24 mouse cellular contexts compared by ENCODE assay signal in the genomic region with DNA sequence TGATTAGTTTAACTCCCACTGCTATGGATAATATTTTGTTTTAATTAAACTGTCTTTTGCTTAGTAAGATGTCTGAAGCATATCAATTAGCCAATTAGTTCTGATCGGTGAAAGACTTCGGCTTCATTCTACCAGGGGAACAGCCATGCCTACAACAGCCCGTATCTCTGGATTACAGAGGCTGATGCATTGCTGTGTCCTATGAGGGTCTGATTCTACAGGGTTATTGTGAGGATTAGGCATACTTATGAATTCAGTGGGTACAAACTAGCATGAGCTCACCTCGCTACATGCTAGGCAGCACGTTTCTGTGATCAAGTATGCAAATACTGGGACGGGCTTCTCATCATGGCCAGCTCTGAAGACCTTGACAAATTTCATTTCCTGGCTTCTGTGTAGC.
A peak's percentile ranks its signal among the peaks of the same experiment; 100 is the strongest.
DNase-seq lines count a peak whose midpoint lies in the region; ATAC-seq and TF ChIP-seq lines count a peak whose summit lies in the region.
"Had no signal": no experiment of that assay in that cellular context is flagged by ENCODE, and none has a peak within 500 bp of the region (broad histone marks: within the 10 kb centered on the region; RNA-seq: fewer than 3 reads in every experiment).

No protein-coding gene starts in this region.

- H3K9ac ChIP-seq in hindbrain, postnatal 0 days (replicated peaks; ENCODE audit: low read length), result no peak overlapping the region
- H3K9ac ChIP-seq in hindbrain, embryonic 11.5 days (ENCODE audit: low read depth, low read length), result no peak overlapping the region
- no peak overlapping the region for H3K9ac ChIP-seq in midbrain, embryonic 15.5 days
- no peak overlapping the region for H3K9ac ChIP-seq in midbrain, embryonic 16.5 days (ENCODE audit: low read depth, low read length)
- H3K9ac ChIP-seq: forebrain, embryonic 13.5 days; heart, embryonic 13.5 days; hindbrain, embryonic 15.5 days had no signal

- H3K4me2 ChIP-seq in hindbrain, postnatal 0 days (ENCODE audit: low read depth, low read length), result no peak overlapping the region
- H3K4me2 ChIP-seq in hindbrain, embryonic 11.5 days (replicated peaks; ENCODE audit: low read depth, low read length), result no peak overlapping the region
- no peak overlapping the region for H3K4me2 ChIP-seq in midbrain, embryonic 15.5 days
- no peak overlapping the region for H3K4me2 ChIP-seq in midbrain, embryonic 16.5 days (ENCODE audit: low read length)
- H3K4me2 ChIP-seq: forebrain, embryonic 13.5 days; heart, embryonic 13.5 days; hindbrain, embryonic 15.5 days had no signal

- 74% methylated on average over 6 of the region's 6 CpGs for WGBS in hindbrain, postnatal 0 days
- 88% methylated on average over 6 of the region's 6 CpGs for WGBS in hindbrain, embryonic 11.5 days
- WGBS in midbrain, embryonic 15.5 days, result 81% methylated on average over 6 of the region's 6 CpGs
- whole genome bisulfite sequencing in midbrain, embryonic 16.5 days, result 74% methylated on average over 6 of the region's 6 CpGs

- 0 out of 2 replicates have a peak, but pooled peaks have one; percentile 38 for ATAC-seq in hindbrain, postnatal 0 days
- no peak for ATAC-seq in hindbrain, embryonic 11.5 days (ENCODE audit: low FRiP score)
- ATAC-seq in midbrain, embryonic 15.5 days (replicated peaks), result peak; percentile 78
- ATAC-seq in midbrain, embryonic 16.5 days, result peak; percentile 64; the same call in 1 of the 2 replicates
- no peak for ATAC-seq in megakaryocyte-erythroid progenitor cell, adult 5-6 weeks (replicated peaks; ENCODE audit: low FRiP score, low TSS enrichment, poor library complexity, severe bottlenecking)
- ATAC-seq: forebrain, embryonic 13.5 days; forebrain, embryonic 16.5 days; inflammation-experienced regulatory T-cells, adult 6 months had no signal

- DNase-seq in hindbrain, postnatal 0 days (ENCODE audit: low spot score), result no peak
- DNase-seq in hindbrain, embryonic 11.5 days (ENCODE audit: low spot score), result no peak
- no peak for DNase-seq in cerebellum, adult 18-20 months
- DNase-seq: adrenal gland, adult 2 months; adrenal gland, postnatal 14 days; cerebellum, adult 11 months; cerebellum, adult 8-10 months; cerebellum, postnatal 10 days; cerebellum, postnatal 36 days; gastrocnemius, postnatal 10 days; gastrocnemius, postnatal 36 days; heart, adult 2 months; heart, postnatal 14 days; heart, postnatal 4 days had no signal

- no peaks in the 10 kb centered on the region for H3K4me1 ChIP-seq in hindbrain, postnatal 0 days (ENCODE audit: insufficient read depth, low read length)
- H3K4me1 ChIP-seq in hindbrain, embryonic 11.5 days (replicated peaks; ENCODE audit: control insufficient read depth, insufficient read depth, low read length), result no peaks in the 10 kb centered on the region
- no peaks in the 10 kb centered on the region for H3K4me1 ChIP-seq in midbrain, embryonic 15.5 days
- H3K4me1 ChIP-seq in midbrain, embryonic 16.5 days (ENCODE audit: control insufficient read depth, insufficient read depth, low read length), result no peaks in the 10 kb centered on the region
- H3K4me1 ChIP-seq: forebrain, embryonic 10.5 days; forebrain, embryonic 13.5 days; heart, embryonic 10.5 days; heart, embryonic 13.5 days; hindbrain, embryonic 15.5 days had no signal

- no peaks in the 10 kb centered on the region for H3K9me3 ChIP-seq in hindbrain, postnatal 0 days (ENCODE audit: low read length)
- H3K9me3 ChIP-seq in hindbrain, embryonic 11.5 days (ENCODE audit: control insufficient read depth, low read length), result no peaks in the 10 kb centered on the region
- H3K9me3 ChIP-seq in midbrain, embryonic 15.5 days, result no peaks in the 10 kb centered on the region
- H3K9me3 ChIP-seq in midbrain, embryonic 16.5 days (replicated peaks; ENCODE audit: control insufficient read depth, low read length, poor library complexity, severe bottlenecking), result no peaks in the 10 kb centered on the region; the same call in 1 of the 2 replicates
- H3K9me3 ChIP-seq: forebrain, embryonic 10.5 days; forebrain, embryonic 13.5 days; heart, embryonic 10.5 days; heart, embryonic 13.5 days; hindbrain, embryonic 15.5 days had no signal

- H3K4me3 ChIP-seq in hindbrain, postnatal 0 days (ENCODE audit: low read length), result no peak overlapping the region
- no peak overlapping the region for H3K4me3 ChIP-seq in hindbrain, embryonic 11.5 days (ENCODE audit: low read depth, low read length)
- no peak overlapping the region for H3K4me3 ChIP-seq in midbrain, embryonic 15.5 days
- H3K4me3 ChIP-seq in midbrain, embryonic 16.5 days (ENCODE audit: low read depth, low read length), result no peak overlapping the region
- H3K4me3 ChIP-seq: forebrain, embryonic 10.5 days; forebrain, embryonic 13.5 days; heart, adult 2 months; heart, embryonic 10.5 days; heart, embryonic 13.5 days; hindbrain, embryonic 15.5 days had no signal

- no peaks in the 10 kb centered on the region for H3K27me3 ChIP-seq in hindbrain, postnatal 0 days (ENCODE audit: insufficient read depth, low read length)
- no peaks in the 10 kb centered on the region for H3K27me3 ChIP-seq in hindbrain, embryonic 11.5 days (ENCODE audit: control insufficient read depth, insufficient read depth, low read length)
- no peaks in the 10 kb centered on the region for H3K27me3 ChIP-seq in midbrain, embryonic 15.5 days (replicated peaks)
- no peaks in the 10 kb centered on the region for H3K27me3 ChIP-seq in midbrain, embryonic 16.5 days (ENCODE audit: control insufficient read depth, insufficient read depth, low read depth, low read length)
- H3K27me3 ChIP-seq: forebrain, embryonic 13.5 days; heart, embryonic 13.5 days; hindbrain, embryonic 15.5 days had no signal

- TF ChIP-seq CTCF in hindbrain, postnatal 0 days (IDR thresholded peaks at IDR 0.05; ENCODE audit: low read depth), result no peak

- no peaks in the 10 kb centered on the region for H3K36me3 ChIP-seq in hindbrain, postnatal 0 days (ENCODE audit: insufficient read depth, low read length)
- no peaks in the 10 kb centered on the region for H3K36me3 ChIP-seq in hindbrain, embryonic 11.5 days (ENCODE audit: control insufficient read depth, insufficient read depth, low read length)
- H3K36me3 ChIP-seq in midbrain, embryonic 15.5 days (replicated peaks), result no peaks in the 10 kb centered on the region
- H3K36me3 ChIP-seq in midbrain, embryonic 16.5 days (ENCODE audit: control insufficient read depth, insufficient read depth, low read length), result no peaks in the 10 kb centered on the region; the same call in 1 of the 2 replicates
- H3K36me3 ChIP-seq: forebrain, embryonic 10.5 days; heart, embryonic 10.5 days; heart, embryonic 13.5 days; hindbrain, embryonic 15.5 days had no signal

- no peak overlapping the region for H3K27ac ChIP-seq in hindbrain, postnatal 0 days
- H3K27ac ChIP-seq in hindbrain, embryonic 11.5 days (ENCODE audit: low read depth, low read length), result no peak overlapping the region
- no peak overlapping the region for H3K27ac ChIP-seq in midbrain, embryonic 15.5 days
- no peak overlapping the region for H3K27ac ChIP-seq in midbrain, embryonic 16.5 days (ENCODE audit: low read length)
- H3K27ac ChIP-seq: forebrain, embryonic 10.5 days; forebrain, embryonic 13.5 days; heart, adult 2 months; heart, embryonic 10.5 days; heart, embryonic 13.5 days; hindbrain, embryonic 15.5 days had no signal

Comparison
In these comparisons a context has a peak if more than half of its experiments do, and no peak if none do; other contexts are left out.
1. ATAC-seq: peak in hindbrain, postnatal 0 days (single experiment), midbrain, embryonic 15.5 days (single experiment) and midbrain, embryonic 16.5 days (single experiment); none in hindbrain, embryonic 11.5 days (single experiment) and megakaryocyte-erythroid progenitor cell, adult 5-6 weeks (single experiment).